Mouse (Mus musculus): ENCODE data around the gene Ugt1a6a.
A peak's percentile ranks its signal among the peaks of the same experiment; 100 is the strongest.
"Not testable (repeated sequence)": the region's sequence is repeated elsewhere in the genome, so short reads cannot be mapped to it uniquely, and the experiment has no call there.

The Ugt1a6a gene

GRCm38 (mm10) chr1:88136646-88137045 lies 2.0 kb downstream of the Ugt1a6a start:
- DNase-seq, result no peak

- DNase-seq, result no peak
These were observed 2.7 kb downstream of the Ugt1a6a start for GRCm38 (mm10) chr1:88137264-88137663.

GRCm38 (mm10) chr1:88138145-88138544 lies 3.5 kb downstream of the Ugt1a6a start:
- DNase-seq, result no peak

GRCm38 (mm10) chr1:88140492-88140891 lies 5.9 kb downstream of the Ugt1a6a start:
- not testable (repeated sequence) for DNase-seq

- DNase-seq, result peak; percentile 72 to 77
These were observed 9.5 kb downstream of the Ugt1a6a start for GRCm38 (mm10) chr1:88143966-88144675.

GRCm38 (mm10) chr1:88145278-88145677 lies 10.7 kb downstream of the Ugt1a6a start:
- peak; percentile 41 to 44 for DNase-seq

- DNase-seq, result peak; percentile 42 to 53
These were observed 15.5 kb downstream of the Ugt1a6a start for GRCm38 (mm10) chr1:88150133-88150532.

- no peak for DNase-seq
These were observed 23.8 kb downstream of the Ugt1a6a start for GRCm38 (mm10) chr1:88158430-88158829.

GRCm38 (mm10) chr1:88165711-88166110 lies 31.1 kb downstream of the Ugt1a6a start, which contains the start of gene Ugt1a5:
Gene Ugt1a5 (plus strand): TSS chr1:88166012.
- DNase-seq, result no peak

GRCm38 (mm10) chr1:88172190-88172589 lies 37.6 kb downstream of the Ugt1a6a start:
- not testable (repeated sequence) for DNase-seq

- DNase-seq, result no peak
These were observed 45.0 kb downstream of the Ugt1a6a start for GRCm38 (mm10) chr1:88179657-88180056.

- DNase-seq, result no peak
These were observed 51.8 kb downstream of the Ugt1a6a start for GRCm38 (mm10) chr1:88186325-88186935.

- no peak for DNase-seq
These were observed 57.5 kb downstream of the Ugt1a6a start for GRCm38 (mm10) chr1:88192136-88192535.

GRCm38 (mm10) chr1:88195687-88196086 lies 61.1 kb downstream of the Ugt1a6a start:
- DNase-seq, result no peak

- no peak for DNase-seq
These were observed 62.8 kb downstream of the Ugt1a6a start for GRCm38 (mm10) chr1:88197443-88197842.

GRCm38 (mm10) chr1:88199996-88200395 lies 65.4 kb downstream of the Ugt1a6a start:
- peak; percentile 59 to 64 for DNase-seq

GRCm38 (mm10) chr1:88200456-88200855 lies 65.8 kb downstream of the Ugt1a6a start, which contains the start of gene Ugt1a2:
Gene Ugt1a2 (plus strand): TSS chr1:88200601.
- no peak for DNase-seq

GRCm38 (mm10) chr1:88205294-88205922 lies 70.8 kb downstream of the Ugt1a6a start, which contains the start of gene Dnajb3:
Gene Dnajb3 (minus strand): TSS chr1:88205782.
- DNase-seq, result peak; percentile 92 to 94

- no peak for DNase-seq
These were observed 72.4 kb downstream of the Ugt1a6a start for GRCm38 (mm10) chr1:88206843-88207479.

GRCm38 (mm10) chr1:88211812-88212211 lies 77.2 kb downstream of the Ugt1a6a start, which contains the start of gene Ugt1a1:
Gene Ugt1a1 (plus strand): TSS chr1:88211959.
- peak in 1 of 2 experiments; percentile 5 for DNase-seq

GRCm38 (mm10) chr1:88212341-88213045 lies 77.9 kb downstream of the Ugt1a6a start:
- peak; percentile 14 to 19 for DNase-seq

GRCm38 (mm10) chr1:88213061-88213460 lies 78.5 kb downstream of the Ugt1a6a start:
- no peak for DNase-seq
